Mouse (Mus musculus) layer of hippocampus, postnatal 10 days (tissue): ENCODE measurements around the gene Lca5l. TPM values are rescaled to one million over a fixed set of nuclear protein-coding genes. Genes with fewer than 3 reads are reported as not detected.

Experiments
- DNase-seq, 2 experiments: peaks; one replicate each; pipeline ENCODE4 v3.0.0; 2021; ENCODE audit warnings: low spot score in 2 of 2
- total RNA-seq, 2 experiments: library from RNA; stranded (reverse); gene quantifications; 2 replicates each; pipeline ENCODE4 v1.2.3; 2021

Gene Lca5l
- total RNA-seq, 2 experiments from 2014 or later = 1.6 TPM

DNA sequence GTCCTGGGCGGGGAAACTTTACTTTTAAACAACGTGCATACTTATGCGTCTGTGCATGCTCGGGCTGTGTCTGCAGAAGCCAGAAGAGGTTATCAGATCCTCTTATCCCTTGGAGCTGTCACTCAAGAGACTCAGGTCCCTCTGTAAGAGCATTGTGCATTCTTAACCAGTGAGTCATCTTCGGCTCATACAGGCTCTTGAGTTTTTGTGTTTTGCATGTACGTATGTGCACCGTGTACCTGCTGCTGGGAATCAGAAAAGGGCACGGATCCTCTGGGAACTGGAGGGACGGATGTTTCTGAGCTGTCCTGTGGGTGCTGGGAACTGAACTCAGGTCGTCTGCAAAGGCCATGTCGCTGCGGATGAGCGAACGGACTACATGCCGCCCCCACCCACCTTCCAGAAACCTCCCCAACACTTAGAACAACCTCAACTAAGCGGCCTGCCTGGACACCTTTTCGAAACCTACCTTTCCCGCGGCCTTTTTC, 65.3 kb downstream of the Lca5l start:
- no peak for DNase-seq

- DNase-seq = no peak
Observed at GRCm38 (mm10) chr16:96120022-96120623, 71.9 kb downstream of the Lca5l start.

- DNase-seq = no peak
Observed at GRCm38 (mm10) chr16:96114729-96115128, 77.3 kb downstream of the Lca5l start.

- DNase-seq = no peak
Observed at GRCm38 (mm10) chr16:96112769-96113168, 79.3 kb downstream of the Lca5l start.

DNA sequence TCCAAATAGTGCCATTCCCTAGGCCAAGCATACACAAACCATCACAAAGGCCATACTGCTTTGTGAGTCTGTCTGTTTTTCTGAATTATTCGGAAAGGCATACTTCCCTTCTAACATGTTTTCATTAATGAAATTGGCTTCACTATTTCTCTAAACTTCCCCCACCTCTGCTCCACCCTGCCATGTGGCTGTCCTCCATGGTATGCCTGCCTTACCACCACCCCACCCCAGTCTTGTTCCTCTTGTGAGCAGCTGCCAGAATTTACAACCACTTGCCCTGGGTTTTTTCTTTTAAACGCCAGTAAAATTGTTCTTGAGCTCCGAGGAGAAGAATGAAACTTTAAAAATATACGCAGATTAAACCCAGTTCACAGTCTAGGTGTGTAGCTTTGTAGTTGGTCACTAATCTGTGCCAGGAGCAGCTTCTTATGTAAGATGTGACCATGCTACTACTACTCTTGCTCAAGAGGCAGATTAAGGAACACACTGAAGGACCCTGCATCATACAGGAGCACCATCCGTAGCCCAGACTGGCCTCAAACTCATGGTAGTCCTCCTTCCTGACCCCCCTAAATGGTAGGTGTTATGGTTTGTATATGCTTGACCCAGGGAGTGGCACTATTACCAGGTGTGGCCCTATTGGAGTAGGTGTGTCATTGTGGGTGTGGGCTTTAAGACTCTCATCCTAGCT, 81.3 kb downstream of the Lca5l start:
- no peak for DNase-seq

- no peak for DNase-seq
Observed at GRCm38 (mm10) chr16:96109673-96110072, 82.4 kb downstream of the Lca5l start.

Other genes with a start within 250 kb of the Lca5l start
- 10 to 100 TPM; 20.1 to 23.3 TPM for gene Psmg1, start 201.3 kb downstream of the Lca5l start, total RNA-seq
- gene Brwd1, start 109.7 kb downstream of the Lca5l start, total RNA-seq = 100 to 1,000 TPM; 101 to 152 TPM
- gene Hmgn1, start 64.5 kb downstream of the Lca5l start, total RNA-seq = 100 to 1,000 TPM in 1 of 2 experiments, 10 to 100 TPM in 1; 82.0 to 110 TPM
- gene Wrb, start 46.9 kb downstream of the Lca5l start, total RNA-seq = 10 to 100 TPM; 76.9 to 89.3 TPM
- 1 to 10 TPM; 2.6 to 3.1 TPM for gene Sh3bgr, start 8.2 kb upstream of the Lca5l start, total RNA-seq
- 10 to 100 TPM; 16.7 to 17.2 TPM for gene B3galt5, start 43.5 kb upstream of the Lca5l start, total RNA-seq